Mouse (Mus musculus): ENCODE data around the gene Siae. TPM values are rescaled to one million over a fixed set of nuclear protein-coding genes. Genes with fewer than 3 reads are reported as not detected.

Siae gene
- total RNA-seq, 2 experiments from 2014 or later, result 11.2 to 14.6 TPM

GRCm38 (mm10) chr9:37669678-37670077 lies 114.2 kb downstream of the Siae start:
- no peak for DNase-seq (ENCODE audit: low spot score in 2 of 2)

- DNase-seq (ENCODE audit: low spot score in 2 of 2), result no peak
Measured at GRCm38 (mm10) chr9:37670261-37670660, 114.8 kb downstream of the Siae start.

GRCm38 (mm10) chr9:37675287-37675686 lies 119.8 kb downstream of the Siae start:
- DNase-seq (ENCODE audit: low spot score in 2 of 2), result peak; percentile 29 to 41

GRCm38 (mm10) chr9:37681123-37681522 lies 125.6 kb downstream of the Siae start:
- peak; percentile 19 to 31 for DNase-seq (ENCODE audit: low spot score in 2 of 2)

GRCm38 (mm10) chr9:37687288-37687940 lies 131.9 kb downstream of the Siae start:
- DNase-seq (ENCODE audit: low spot score in 2 of 2), result peak; percentile 37 to 71

- peak in 1 of 2 experiments; percentile 36 for DNase-seq (ENCODE audit: low spot score in 2 of 2)
Measured at GRCm38 (mm10) chr9:37687941-37688303, 132.4 kb downstream of the Siae start.

GRCm38 (mm10) chr9:37689970-37690686 lies 134.6 kb downstream of the Siae start:
- DNase-seq (ENCODE audit: low spot score in 2 of 2), result no peak

Other genes with a start within 250 kb of the Siae start
- 1 to 10 TPM; 1.7 to 2.5 TPM for gene Ccdc15, start 207.3 kb upstream of the Siae start, total RNA-seq (2021)
- gene Hepacam, start 188.3 kb upstream of the Siae start, total RNA-seq (2021), result 10 to 100 TPM; 64.9 to 66.6 TPM
- gene Robo4, start 153.8 kb upstream of the Siae start, total RNA-seq (2021), result 1 to 10 TPM; 4.6 to 5.9 TPM
- 1 to 10 TPM; 7.2 to 8.9 TPM for gene Robo3, start 122.5 kb upstream of the Siae start, total RNA-seq (2021)
- 10 to 100 TPM; 22.9 to 23.1 TPM for gene Msantd2, start 66.4 kb upstream of the Siae start, total RNA-seq (2021)
- 10 to 100 TPM; 13.1 to 14.3 TPM for gene Esam, start 27.6 kb upstream of the Siae start, total RNA-seq (2021)
- 1 to 10 TPM; 2.3 to 3.0 TPM for gene Vsig2, start 16.4 kb upstream of the Siae start, total RNA-seq (2021)
- 1,000 to 10,000 TPM; 1,533 to 1,565 TPM for gene Nrgn, start 2.8 kb upstream of the Siae start, total RNA-seq (2021)
- gene Spa17, start 58.0 kb downstream of the Siae start, total RNA-seq (2021), result 1 to 10 TPM; 1.5 to 2.8 TPM
- 10 to 100 TPM; 44.4 to 45.6 TPM for gene Tbrg1, start 101.6 kb downstream of the Siae start, total RNA-seq (2021)
- gene Panx3, start 113.5 kb downstream of the Siae start, total RNA-seq (2021), result not detected
- not detected for gene Olfr160, start 160.6 kb downstream of the Siae start, total RNA-seq (2021)
- not detected for gene Olfr874, start 189.4 kb downstream of the Siae start, total RNA-seq (2021)
- gene Olfr875, start 216.2 kb downstream of the Siae start, total RNA-seq (2021), result not detected
- gene Olfr876, start 247.3 kb downstream of the Siae start, total RNA-seq (2021), result not detected